Mouse (Mus musculus) liver, postnatal 0 days (tissue): ENCODE results near the gene Enthd1.

Experiments
- CTCF ChIP-seq: sonication (generic); IDR thresholded peaks from 2 replicates; pipeline ENCODE4 v1.5.1; 2016; ENCODE audit warnings: antibody characterized with exemption, low read depth
- EP300 ChIP-seq: IDR thresholded peaks from 2 replicates; pipeline ENCODE4 v1.6.1; 2016; ENCODE audit warnings: antibody characterized with exemption, low read depth, mild to moderate bottlenecking

DNA sequence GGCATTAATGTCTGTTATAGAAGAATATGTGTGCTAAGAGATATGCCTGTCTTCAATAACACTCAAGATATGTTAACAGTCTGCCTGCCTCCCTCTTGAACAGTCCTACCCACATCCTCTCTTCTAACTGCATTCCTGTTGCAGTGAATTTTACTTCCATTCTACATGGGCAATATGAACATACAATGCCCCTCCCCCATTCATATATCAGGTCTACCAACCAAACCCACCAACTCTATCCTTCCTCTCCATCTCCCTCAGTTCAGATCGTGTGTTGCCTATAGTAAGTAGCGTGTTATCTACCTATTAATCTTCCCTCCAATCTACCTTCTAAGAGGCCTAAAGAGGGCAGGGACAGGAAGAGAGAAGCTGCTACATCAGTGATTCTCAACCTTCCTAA, 26.9 kb downstream of the Enthd1 start:
- TF ChIP-seq CTCF, result no peak
- TF ChIP-seq EP300, result no peak
